Mouse (Mus musculus): Measurements from ENCODE around the gene Higd1a. TPM values are rescaled to one million over a fixed set of nuclear protein-coding genes. Genes with fewer than 3 reads are reported as not detected.

The Higd1a gene
- polyA plus RNA-seq, 1 experiment from 2014 or later: 166 TPM

Other genes with a start within 250 kb of the Higd1a start
- gene Lyzl4, start 216.3 kb downstream of the Higd1a start, polyA plus RNA-seq (2015; fragmentation: Nextera tagmentation; extraction: Ambion mirVana): 0.34 TPM in 1 of 2 replicates, not detected in the other
- 0.36 and 0.50 TPM in 2 replicates for gene Vipr1, start 215.6 kb downstream of the Higd1a start, polyA plus RNA-seq (2015; fragmentation: Nextera tagmentation; extraction: Ambion mirVana)
- gene Sec22c, start 152.9 kb downstream of the Higd1a start, polyA plus RNA-seq (2015; fragmentation: Nextera tagmentation; extraction: Ambion mirVana): 9.2 and 10.0 TPM in 2 replicates
- 94.0 and 104 TPM in 2 replicates for gene Ss18l2, start 148.0 kb downstream of the Higd1a start, polyA plus RNA-seq (2015; fragmentation: Nextera tagmentation; extraction: Ambion mirVana)
- 61.9 and 69.5 TPM in 2 replicates for gene Nktr, start 139.2 kb downstream of the Higd1a start, polyA plus RNA-seq (2015; fragmentation: Nextera tagmentation; extraction: Ambion mirVana)
- gene Zfp651, start 99.0 kb downstream of the Higd1a start, polyA plus RNA-seq (2015; fragmentation: Nextera tagmentation; extraction: Ambion mirVana): 7.3 and 7.4 TPM in 2 replicates
- 0.57 and 2.2 TPM in 2 replicates for gene Klhl40, start 80.8 kb downstream of the Higd1a start, polyA plus RNA-seq (2015; fragmentation: Nextera tagmentation; extraction: Ambion mirVana)
- 1.4 and 2.4 TPM in 2 replicates for gene Hhatl, start 65.9 kb downstream of the Higd1a start, polyA plus RNA-seq (2015; fragmentation: Nextera tagmentation; extraction: Ambion mirVana)
- 2.0 and 2.4 TPM in 2 replicates for gene Ccdc13, start 18.9 kb downstream of the Higd1a start, polyA plus RNA-seq (2015; fragmentation: Nextera tagmentation; extraction: Ambion mirVana)
- gene Ackr2, start 40.0 kb upstream of the Higd1a start, polyA plus RNA-seq (2015; fragmentation: Nextera tagmentation; extraction: Ambion mirVana): 1.6 and 2.9 TPM in 2 replicates
- gene Cyp8b1, start 57.9 kb upstream of the Higd1a start, polyA plus RNA-seq (2015; fragmentation: Nextera tagmentation; extraction: Ambion mirVana): 0.28 TPM in 1 of 2 replicates, not detected in the other
- 2.4 and 2.7 TPM in 2 replicates for gene Fam198a, start 92.6 kb upstream of the Higd1a start, polyA plus RNA-seq (2015; fragmentation: Nextera tagmentation; extraction: Ambion mirVana)
- 11.5 and 12.1 TPM in 2 replicates for gene Pomgnt2, start 138.7 kb upstream of the Higd1a start, polyA plus RNA-seq (2015; fragmentation: Nextera tagmentation; extraction: Ambion mirVana)